In the genomic region with DNA sequence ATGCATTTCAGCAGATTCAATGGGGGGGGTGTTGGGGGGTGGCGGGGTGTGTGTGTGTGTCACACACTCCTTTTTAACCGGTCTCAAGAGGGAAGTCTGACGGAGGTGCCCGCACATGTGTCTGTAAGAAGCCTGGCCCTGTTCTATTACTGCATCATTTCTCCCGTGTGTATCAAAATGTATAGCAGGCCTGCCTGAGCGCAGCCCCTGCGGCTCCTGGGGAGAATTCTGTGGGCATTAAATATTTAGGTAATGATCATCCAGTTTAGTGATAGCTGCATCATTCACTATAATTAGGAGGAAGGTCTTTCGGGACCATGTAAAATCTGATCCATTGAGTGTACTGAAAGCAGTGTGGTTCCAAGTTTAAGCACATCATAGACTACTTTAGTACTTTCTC, we compare ENCODE assay signal across 24 mouse cellular contexts.
"Had no signal": no experiment of that assay in that cellular context is flagged by ENCODE, and none has a peak within 500 bp of the region (broad histone marks: within the 10 kb centered on the region; RNA-seq: fewer than 3 reads in every experiment).

No protein-coding gene starts in this region.

- H3K9ac ChIP-seq: heart, embryonic 13.5 days; heart, embryonic 15.5 days; hindbrain, embryonic 13.5 days; intestine, embryonic 15.5 days; limb, embryonic 12.5 days; liver, embryonic 13.5 days had no signal

- H3K4me3 ChIP-seq: gastrocnemius, adult 2 months; heart, adult 2 months; heart, embryonic 13.5 days; heart, embryonic 15.5 days; hindbrain, embryonic 13.5 days; intestine, embryonic 15.5 days; layer of hippocampus, adult 2 months; left cerebral cortex, adult 2 months; limb, embryonic 10.5 days; limb, embryonic 12.5 days; liver, embryonic 13.5 days had no signal

- ATAC-seq: inflammation-experienced regulatory T-cells, adult 6 months; intestine, embryonic 15.5 days; intestine, postnatal 0 days had no signal

- DNase-seq: gastrocnemius, adult 2 months; gastrocnemius, postnatal 10 days; gastrocnemius, postnatal 25 days; heart, postnatal 14 days; heart, postnatal 4 days; kidney, adult 18-20 months; kidney, adult 8-10 months; kidney, postnatal 10 days; kidney, postnatal 4 days; liver; liver, embryonic 13.5 days had no signal

- H3K9me3 ChIP-seq: heart, embryonic 15.5 days; hindbrain, embryonic 13.5 days; intestine, embryonic 15.5 days; limb, embryonic 10.5 days had no signal

- H3K4me2 ChIP-seq: heart, embryonic 11.5 days; heart, embryonic 13.5 days; heart, embryonic 15.5 days; hindbrain, embryonic 13.5 days; intestine, embryonic 15.5 days; limb, embryonic 12.5 days; liver, embryonic 11.5 days; liver, embryonic 13.5 days had no signal

- H3K27ac ChIP-seq: gastrocnemius, adult 2 months; heart, adult 2 months; heart, embryonic 13.5 days; heart, embryonic 15.5 days; intestine, embryonic 15.5 days; layer of hippocampus, adult 2 months; left cerebral cortex, adult 2 months; limb, embryonic 10.5 days; limb, embryonic 12.5 days; liver, embryonic 13.5 days had no signal

- H3K4me1 ChIP-seq: hindbrain, embryonic 13.5 days; intestine, embryonic 15.5 days; limb, embryonic 12.5 days; liver, embryonic 13.5 days had no signal

- H3K27me3 ChIP-seq: heart, embryonic 13.5 days; heart, embryonic 15.5 days; hindbrain, embryonic 13.5 days; intestine, embryonic 15.5 days; limb, embryonic 12.5 days; liver, embryonic 13.5 days had no signal
